Mouse (Mus musculus) kidney, adult 2 months (tissue): ENCODE measurements at regions not wholly inside any gene's neighbourhood (a gene's known extent, or its start where the extent isn't known, plus 50 kb on each side); places are given as distances from the start of the nearest gene placed in this dataset.

ENCODE experiments used
- DNase-seq: peaks from one replicate; pipeline ENCODE4 v3.0.0; 2021
- H3K27ac ChIP-seq: fragments of 200-500 bp; 2 replicates; pipeline ENCODE4 v1.5.1; 2012; ENCODE audit warnings: low read depth, low read length, control low read depth, inconsistent platforms; ENCODE audit not compliant: insufficient read depth
- H3K27me3 ChIP-seq: fragments of 200-500 bp; replicated peaks from 2 replicates; pipeline ENCODE4 v1.6.1; 2012; ENCODE audit warnings: mild to moderate bottlenecking, moderate library complexity, low read length, inconsistent platforms; ENCODE audit not compliant: control insufficient read depth, insufficient read depth
- H3K36me3 ChIP-seq: fragments of 200-500 bp; 2 replicates; pipeline ENCODE4 v1.6.1; 2012; ENCODE audit warnings: mild to moderate bottlenecking, moderate library complexity, low read length, inconsistent platforms; ENCODE audit not compliant: control insufficient read depth, insufficient read depth
- H3K4me1 ChIP-seq: fragments of 200-500 bp; 2 replicates; pipeline ENCODE4 v1.6.1; 2011; ENCODE audit warnings: low read length; ENCODE audit not compliant: control insufficient read depth, insufficient read depth
- H3K4me3 ChIP-seq: fragments of 200-500 bp; 2 replicates; pipeline ENCODE4 v1.5.1; 2011; ENCODE audit warnings: mild to moderate bottlenecking, low read depth, low read length, control low read depth; ENCODE audit not compliant: insufficient read depth
- CTCF ChIP-seq: fragments of 200-500 bp; conservative IDR thresholded peaks from 2 replicates; pipeline ENCODE4 v1.5.1; 2011; ENCODE audit warnings: low read depth, mild to moderate bottlenecking, control low read depth, low read length, moderate library complexity, mixed read lengths; ENCODE audit not compliant: insufficient read depth, insufficient read length
- POLR2A ChIP-seq: fragments of 200-500 bp; IDR thresholded peaks from one replicate; pipeline ENCODE4 v1.6.1; 2011; ENCODE audit warnings: low read depth, low read length, control low read depth
- WGBS: fragments of 180-500 bp; shearing (Covaris S2); methylation state at CpG from one replicate; pipeline ENCODE4 v1.1.7; 2018; 5-methylcytosine and 5-hydroxymethylcytosine counted together

DNA sequence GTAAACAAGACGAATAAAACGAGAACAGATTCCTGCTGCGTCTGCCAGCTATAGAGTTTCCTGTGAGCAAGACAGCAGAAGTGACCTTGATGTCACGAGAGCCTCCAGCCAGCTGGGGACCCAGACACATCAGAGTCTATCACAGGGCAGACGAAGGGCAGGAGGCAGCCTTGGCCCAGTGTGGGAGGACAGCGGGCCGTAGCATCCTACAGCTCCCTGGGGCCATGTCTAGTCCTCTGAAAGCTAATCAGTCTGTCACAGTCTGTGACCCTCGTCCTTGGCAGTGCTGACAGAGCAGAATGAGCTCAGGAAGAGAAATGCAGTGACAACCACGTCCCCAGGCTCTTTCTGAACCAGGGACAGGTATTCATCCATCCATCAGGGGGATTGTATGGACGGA lies 187.7 kb downstream of the Rpap3 start:
- H3K36me3 ChIP-seq = no peaks in the 10 kb centered on the region
- TF ChIP-seq CTCF (no peak), POLR2A (no peak)
- 28% methylated on average over 10 of the region's 10 CpGs for WGBS
- H3K4me3 ChIP-seq = no peak overlapping the region
- H3K27me3 ChIP-seq = no peaks in the 10 kb centered on the region
- H3K27ac ChIP-seq = no peak overlapping the region
- H3K4me1 ChIP-seq = no peaks in the 10 kb centered on the region
- DNase-seq = no peak

DNA sequence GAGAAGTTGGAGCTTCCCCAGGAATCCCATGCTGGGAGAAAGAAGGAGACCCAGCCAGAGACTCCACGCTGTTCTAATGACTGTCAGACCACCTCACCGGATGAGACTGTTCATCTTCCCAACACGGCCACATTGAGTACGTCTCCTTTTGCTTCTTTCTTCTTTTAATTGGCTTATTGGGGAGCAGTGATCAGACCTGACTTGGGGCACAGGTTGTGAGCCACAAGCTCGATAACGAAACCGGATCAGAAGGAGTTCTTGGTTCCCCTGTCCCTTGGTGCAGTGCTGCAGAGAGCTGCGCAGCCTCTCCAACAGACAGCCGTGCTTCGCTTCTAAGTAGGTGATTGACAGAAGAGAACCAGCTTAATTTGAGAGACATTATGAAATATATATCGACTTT lies 188.4 kb downstream of the Rpap3 start:
- no peak for DNase-seq
- 90% methylated on average over 11 of the region's 11 CpGs for WGBS
- H3K36me3 ChIP-seq = no peaks in the 10 kb centered on the region
- H3K27ac ChIP-seq = no peak overlapping the region
- H3K4me3 ChIP-seq = no peak overlapping the region
- TF ChIP-seq CTCF = no peak
- no peak for TF ChIP-seq POLR2A
- no peaks in the 10 kb centered on the region for H3K4me1 ChIP-seq
- H3K27me3 ChIP-seq = no peaks in the 10 kb centered on the region

DNA sequence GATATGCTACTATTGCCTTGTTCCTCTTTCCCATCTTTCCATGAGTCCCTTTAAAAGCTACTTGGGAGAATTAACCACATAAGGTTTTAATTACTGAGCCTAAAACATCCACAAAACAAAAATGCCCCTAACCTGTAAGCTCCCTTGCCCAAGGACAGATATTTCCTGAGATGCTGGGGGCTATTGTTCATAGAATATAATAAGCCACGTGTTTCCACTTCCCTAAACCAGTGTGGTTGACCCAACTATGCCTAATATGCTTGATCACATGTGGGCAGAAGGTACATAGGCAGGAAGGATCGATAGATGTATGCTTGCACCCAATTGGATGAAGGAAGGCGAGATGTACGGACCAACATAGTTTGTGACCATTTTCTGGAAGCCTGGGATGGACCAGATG lies 189.9 kb downstream of the Rpap3 start:
- 87% methylated on average over 4 of the region's 4 CpGs for WGBS
- H3K36me3 ChIP-seq = no peaks in the 10 kb centered on the region

GRCm38 (mm10) chr15:97507656-97508306 lies 197.8 kb downstream of the Rpap3 start:
- no peak overlapping the region for H3K27ac ChIP-seq
- H3K4me1 ChIP-seq = no peaks in the 10 kb centered on the region
- no peaks in the 10 kb centered on the region for H3K36me3 ChIP-seq
- 95% methylated on average over 16 of the region's 16 CpGs for WGBS
- no peak for DNase-seq
- H3K4me3 ChIP-seq = no peak overlapping the region
- TF ChIP-seq CTCF (no peak), POLR2A (no peak)
- no peaks in the 10 kb centered on the region for H3K27me3 ChIP-seq

More for the DNA sequence above, 189.9 kb downstream of the Rpap3 start:
- H3K4me1 ChIP-seq = no peaks in the 10 kb centered on the region
- no peak overlapping the region for H3K4me3 ChIP-seq
- no peaks in the 10 kb centered on the region for H3K27me3 ChIP-seq
- DNase-seq = no peak
- TF ChIP-seq POLR2A = no peak
- no peak for TF ChIP-seq CTCF
- no peak overlapping the region for H3K27ac ChIP-seq

GRCm38 (mm10) chr15:97507176-97507575 lies 198.4 kb downstream of the Rpap3 start:
- 82% methylated on average over 11 of the region's 11 CpGs for WGBS
- no peak overlapping the region for H3K4me3 ChIP-seq
- no peaks in the 10 kb centered on the region for H3K36me3 ChIP-seq
- no peak for DNase-seq
- H3K27ac ChIP-seq = no peak overlapping the region
- TF ChIP-seq POLR2A (no peak), CTCF (no peak)
- H3K27me3 ChIP-seq = no peaks in the 10 kb centered on the region
- H3K4me1 ChIP-seq = no peaks in the 10 kb centered on the region

DNA sequence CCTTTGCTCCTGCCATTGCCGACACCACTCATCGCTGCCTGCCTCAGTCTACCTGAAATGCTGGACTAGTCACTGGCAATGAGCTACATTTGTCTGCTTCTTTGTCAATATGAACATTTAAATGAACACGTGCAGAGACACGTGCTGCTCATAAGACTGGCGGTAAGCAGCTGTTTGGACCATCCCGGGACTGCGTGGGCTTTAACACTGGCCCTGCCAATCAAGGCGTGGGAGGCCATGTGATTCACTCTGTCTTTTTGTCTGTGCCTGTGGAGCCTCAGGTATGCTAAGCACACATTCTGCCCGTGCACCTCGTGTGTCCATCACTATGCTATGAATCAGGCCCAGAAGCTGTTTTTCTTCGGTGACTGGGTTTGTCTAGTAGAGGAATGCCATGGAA lies 199.9 kb downstream of the Rpap3 start:
- Histone ChIP-seq H3K27me3 (no peaks in the 10 kb centered on the region), H3K4me3 (no peak overlapping the region), H3K36me3 (no peaks in the 10 kb centered on the region), H3K4me1 (no peaks in the 10 kb centered on the region), H3K27ac (no peak overlapping the region)
- DNase-seq = no peak
- TF ChIP-seq CTCF = no peak
- TF ChIP-seq POLR2A = no peak
- WGBS = 90% methylated on average over 11 of the region's 11 CpGs

GRCm38 (mm10) chr15:97504325-97504724 lies 201.3 kb downstream of the Rpap3 start:
- Histone ChIP-seq H3K4me1 (no peaks in the 10 kb centered on the region), H3K36me3 (no peaks in the 10 kb centered on the region), H3K27me3 (no peaks in the 10 kb centered on the region), H3K4me3 (no peak overlapping the region), H3K27ac (no peak overlapping the region)
- TF ChIP-seq CTCF (no peak), POLR2A (no peak)
- 92% methylated on average over 1 of the region's 1 CpGs for WGBS
- DNase-seq = no peak

- no peak overlapping the region for H3K27ac ChIP-seq
- TF ChIP-seq POLR2A = no peak
- TF ChIP-seq CTCF = no peak
- no peak for DNase-seq
- 92% methylated on average over 7 of the region's 7 CpGs for WGBS
- no peak overlapping the region for H3K4me3 ChIP-seq
- H3K36me3 ChIP-seq = no peaks in the 10 kb centered on the region
- H3K4me1 ChIP-seq = no peaks in the 10 kb centered on the region
- H3K27me3 ChIP-seq = no peaks in the 10 kb centered on the region
These were observed 203.6 kb downstream of the Rpap3 start for GRCm38 (mm10) chr15:97502056-97502455.
